Mouse (Mus musculus) telencephalon, adult 2 months (tissue): ENCODE data around the gene AC129217.1.

Source experiments
- DNase-seq: peaks from one replicate; pipeline ENCODE4 v3.0.0-alpha.2; 2011; ENCODE audit warnings: low read depth, low spot score

The AC129217.1 gene

GRCm38 (mm10) chr19:8829660-8830059 lies at the start of gene AC129217.1:
Gene AC129217.1 (plus strand): TSS chr19:8829773.
- DNase-seq: no peak

GRCm38 (mm10) chr19:8786008-8786781 lies 43.4 kb upstream of the AC129217.1 start, which contains the start of gene Taf6l:
Gene Taf6l (minus strand): TSS chr19:8786417.
- DNase-seq: peak; percentile 97

GRCm38 (mm10) chr19:8788521-8788920 lies 41.1 kb upstream of the AC129217.1 start:
- no peak for DNase-seq

- peak; percentile 68 for DNase-seq
These were observed 40.4 kb upstream of the AC129217.1 start for GRCm38 (mm10) chr19:8789171-8789570.

GRCm38 (mm10) chr19:8790171-8790570 lies 39.4 kb upstream of the AC129217.1 start:
- no peak for DNase-seq

- peak; percentile 95 for DNase-seq
These were observed 31.2 kb upstream of the AC129217.1 start, which contains the start of gene Polr2g for GRCm38 (mm10) chr19:8798264-8798946. Gene Polr2g (minus strand): TSS chr19:8798577.

- DNase-seq: no peak
These were observed 30.6 kb upstream of the AC129217.1 start for GRCm38 (mm10) chr19:8798947-8799315.

GRCm38 (mm10) chr19:8802130-8802821 lies 27.3 kb upstream of the AC129217.1 start, which contains the start of gene Zbtb3:
Gene Zbtb3 (plus strand): TSS chr19:8802555.
- DNase-seq: peak; percentile 99

- no peak for DNase-seq
These were observed 26.3 kb upstream of the AC129217.1 start for GRCm38 (mm10) chr19:8803204-8803780.

GRCm38 (mm10) chr19:8803879-8804660 lies 25.5 kb upstream of the AC129217.1 start:
- DNase-seq: no peak

- DNase-seq: no peak
These were observed 22.8 kb upstream of the AC129217.1 start for GRCm38 (mm10) chr19:8806810-8807209.

- no peak for DNase-seq
These were observed 13.8 kb upstream of the AC129217.1 start for GRCm38 (mm10) chr19:8815812-8816211.

GRCm38 (mm10) chr19:8817001-8817400 lies 12.6 kb upstream of the AC129217.1 start:
- DNase-seq: no peak

- DNase-seq: no peak
These were observed 11.2 kb upstream of the AC129217.1 start for GRCm38 (mm10) chr19:8818301-8818798.

- DNase-seq: peak; percentile 99
These were observed 10.6 kb upstream of the AC129217.1 start, which contains the start of gene Ttc9c for GRCm38 (mm10) chr19:8818801-8819595. Gene Ttc9c (minus strand): TSS chr19:8819333.

- peak; percentile 99 for DNase-seq
These were observed 9.8 kb upstream of the AC129217.1 start, which contains the start of gene Hnrnpul2 for GRCm38 (mm10) chr19:8819596-8820423. Gene Hnrnpul2 (plus strand): TSS chr19:8820010.

GRCm38 (mm10) chr19:8820424-8820956 lies 9.1 kb upstream of the AC129217.1 start:
- DNase-seq: no peak

GRCm38 (mm10) chr19:8821146-8821545 lies 8.4 kb upstream of the AC129217.1 start:
- no peak for DNase-seq

- DNase-seq: no peak
These were observed 6.9 kb upstream of the AC129217.1 start for GRCm38 (mm10) chr19:8822696-8823095.
